Mouse (Mus musculus) small intestine, adult 2 months (tissue): ENCODE measurements at regions not wholly inside any gene's neighbourhood (a gene's known extent, or its start where the extent isn't known, plus 50 kb on each side); places are given as distances from the start of the nearest gene placed in this dataset.

Experiments used
- H3K27ac ChIP-seq: fragments of 200-500 bp; 2 replicates; pipeline ENCODE4 v1.5.1; 2012; ENCODE audit warnings: low read depth, low read length, control low read depth, inconsistent platforms; ENCODE audit not compliant: insufficient read depth
- H3K27me3 ChIP-seq: fragments of 200-500 bp; 2 replicates; pipeline ENCODE4 v1.6.1; 2012; ENCODE audit warnings: mild to moderate bottlenecking, moderate library complexity, low read length, inconsistent platforms; ENCODE audit not compliant: control insufficient read depth, insufficient read depth
- H3K36me3 ChIP-seq: fragments of 200-500 bp; 2 replicates; pipeline ENCODE4 v1.6.1; 2012; ENCODE audit warnings: mild to moderate bottlenecking, low read length, control low read depth, inconsistent platforms; ENCODE audit not compliant: control insufficient read depth, insufficient read depth
- H3K4me1 ChIP-seq: fragments of 200-500 bp; 2 replicates; pipeline ENCODE4 v1.6.1; 2012; ENCODE audit warnings: low read length, inconsistent platforms, mixed read lengths; ENCODE audit not compliant: control insufficient read depth, insufficient read depth, insufficient read length
- H3K4me3 ChIP-seq: fragments of 200-500 bp; 2 replicates; pipeline ENCODE4 v1.5.1; 2012; ENCODE audit warnings: low read depth, mild to moderate bottlenecking, control low read depth, inconsistent platforms, low read length, moderate library complexity
- CTCF ChIP-seq: fragments of 200-500 bp; IDR thresholded peaks from 2 replicates; pipeline ENCODE4 v1.5.1; 2012; ENCODE audit warnings: low read depth, mild to moderate bottlenecking, control low read depth, inconsistent platforms, low read length, moderate library complexity, mixed read lengths; ENCODE audit not compliant: insufficient replicate concordance, insufficient read length; ENCODE audit errors: extremely low read depth
- POLR2A ChIP-seq: fragments of 200-500 bp; IDR thresholded peaks from 2 replicates; pipeline ENCODE4 v1.6.1; 2012; ENCODE audit warnings: low read depth, mild to moderate bottlenecking, control low read depth, inconsistent platforms, low read length, moderate library complexity
- WGBS: fragments of 180-500 bp; shearing (Covaris S2); methylation state at CpG from one replicate; pipeline ENCODE4 v1.1.7; 2018; 5-methylcytosine and 5-hydroxymethylcytosine counted together

DNA sequence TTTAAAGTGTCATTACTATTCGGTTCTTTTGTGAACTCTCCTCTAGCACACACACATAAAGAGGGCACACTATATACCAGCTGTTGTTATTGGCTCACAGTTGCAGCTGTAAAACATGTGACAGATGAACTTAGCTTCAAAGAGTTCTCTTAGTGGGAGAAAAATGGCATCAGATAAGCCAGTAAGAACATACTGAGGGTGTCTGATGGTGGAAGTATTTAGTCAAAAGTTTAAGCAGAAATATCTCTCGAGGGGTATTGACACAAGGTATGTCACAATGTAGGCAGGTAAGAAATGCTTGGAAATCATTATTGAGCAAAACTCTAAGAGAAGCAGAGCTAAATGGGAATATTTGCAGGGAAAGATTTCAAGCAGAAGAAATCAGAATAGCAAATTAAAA, 408.4 kb upstream of the Pik3r1 start:
- 65% methylated on average over 2 of the region's 2 CpGs for WGBS
- Histone ChIP-seq H3K27me3 (no peaks in the 10 kb centered on the region), H3K4me1 (no peaks in the 10 kb centered on the region), H3K4me3 (no peak overlapping the region), H3K27ac (no peak overlapping the region), H3K36me3 (no peaks in the 10 kb centered on the region)
- no peak for TF ChIP-seq POLR2A
- no peak for TF ChIP-seq CTCF

DNA sequence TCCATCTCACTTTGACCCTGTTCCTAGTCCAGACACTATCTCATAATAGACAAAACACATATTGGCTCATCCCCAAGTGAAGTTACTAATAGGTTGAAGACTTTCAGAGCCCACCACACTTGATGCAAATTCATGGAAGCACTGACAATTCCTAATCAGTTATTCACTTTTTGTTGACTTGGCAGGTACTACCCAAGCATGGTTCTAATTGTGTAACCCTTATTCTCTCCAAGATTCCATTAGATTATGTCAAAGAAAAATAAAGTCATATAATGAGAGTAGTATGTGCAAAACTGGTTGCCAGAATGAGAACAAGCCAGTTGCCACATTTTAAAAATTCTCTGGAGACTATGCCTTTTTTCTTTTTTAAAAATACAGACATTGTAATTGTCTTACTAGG, 426.7 kb upstream of the Pik3r1 start:
- Histone ChIP-seq H3K27ac (no peak overlapping the region), H3K4me3 (no peak overlapping the region), H3K4me1 (no peaks in the 10 kb centered on the region), H3K27me3 (no peaks in the 10 kb centered on the region), H3K36me3 (no peaks in the 10 kb centered on the region)
- no peak for TF ChIP-seq POLR2A
- no peak for TF ChIP-seq CTCF

GRCm38 (mm10) chr13:102202301-102202700, 434.3 kb upstream of the Pik3r1 start:
- Histone ChIP-seq H3K27ac (no peak overlapping the region), H3K36me3 (no peaks in the 10 kb centered on the region), H3K4me1 (no peaks in the 10 kb centered on the region), H3K27me3 (no peaks in the 10 kb centered on the region), H3K4me3 (no peak overlapping the region)
- 86% methylated on average over 1 of the region's 1 CpGs for WGBS
- TF ChIP-seq CTCF (no peak), POLR2A (no peak)

DNA sequence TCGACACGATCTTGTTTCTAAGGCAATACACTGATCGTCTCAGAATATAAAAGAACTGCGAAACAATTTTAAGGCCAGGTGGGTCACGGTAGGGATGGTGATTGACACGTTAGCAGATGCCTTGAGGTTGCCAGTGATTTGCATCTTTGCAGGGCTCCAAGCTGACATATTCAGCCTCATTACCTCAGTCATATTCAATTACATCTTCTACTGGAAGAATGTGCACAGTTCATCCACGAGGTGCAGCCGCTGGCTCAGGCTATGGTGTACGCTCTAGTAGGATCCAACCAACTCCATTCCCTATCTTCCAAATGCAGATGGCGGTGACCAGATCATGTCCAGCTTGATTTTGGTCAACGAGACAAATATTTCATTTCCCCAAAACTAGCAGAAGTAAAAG, 450.5 kb upstream of the Pik3r1 start:
- no peaks in the 10 kb centered on the region for H3K27me3 ChIP-seq
- H3K36me3 ChIP-seq, result no peaks in the 10 kb centered on the region
- no peak overlapping the region for H3K27ac ChIP-seq
- 94% methylated on average over 11 of the region's 11 CpGs for WGBS
- no peak overlapping the region for H3K4me3 ChIP-seq
- H3K4me1 ChIP-seq, result no peaks in the 10 kb centered on the region
- no peak for TF ChIP-seq POLR2A
- no peak for TF ChIP-seq CTCF

DNA sequence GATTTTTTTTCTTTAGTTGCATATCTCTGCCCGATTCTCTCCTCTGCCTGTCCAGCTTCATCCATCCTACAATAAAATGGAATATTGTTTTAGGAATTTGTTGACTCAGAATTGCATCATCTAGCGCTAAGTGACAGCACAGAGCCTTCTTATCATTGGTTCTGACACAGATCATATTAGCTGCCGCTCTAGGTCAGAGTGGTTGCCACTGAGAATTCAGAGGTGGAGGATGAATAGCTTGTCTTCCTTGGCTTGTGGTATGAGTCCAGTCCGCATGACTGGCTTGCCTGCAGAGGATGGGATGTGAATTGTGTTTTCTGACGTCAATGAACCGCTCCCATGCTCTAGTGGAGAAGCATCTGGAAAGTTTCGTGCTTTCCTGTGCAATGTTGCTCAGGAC, 462.3 kb upstream of the Cd180 start:
- Histone ChIP-seq H3K27ac (no peak overlapping the region), H3K4me3 (no peak overlapping the region), H3K4me1 (no peaks in the 10 kb centered on the region), H3K27me3 (no peaks in the 10 kb centered on the region), H3K36me3 (no peaks in the 10 kb centered on the region)
- WGBS, result 84% methylated on average over 7 of the region's 7 CpGs
- TF ChIP-seq CTCF (no peak), POLR2A (no peak)

DNA sequence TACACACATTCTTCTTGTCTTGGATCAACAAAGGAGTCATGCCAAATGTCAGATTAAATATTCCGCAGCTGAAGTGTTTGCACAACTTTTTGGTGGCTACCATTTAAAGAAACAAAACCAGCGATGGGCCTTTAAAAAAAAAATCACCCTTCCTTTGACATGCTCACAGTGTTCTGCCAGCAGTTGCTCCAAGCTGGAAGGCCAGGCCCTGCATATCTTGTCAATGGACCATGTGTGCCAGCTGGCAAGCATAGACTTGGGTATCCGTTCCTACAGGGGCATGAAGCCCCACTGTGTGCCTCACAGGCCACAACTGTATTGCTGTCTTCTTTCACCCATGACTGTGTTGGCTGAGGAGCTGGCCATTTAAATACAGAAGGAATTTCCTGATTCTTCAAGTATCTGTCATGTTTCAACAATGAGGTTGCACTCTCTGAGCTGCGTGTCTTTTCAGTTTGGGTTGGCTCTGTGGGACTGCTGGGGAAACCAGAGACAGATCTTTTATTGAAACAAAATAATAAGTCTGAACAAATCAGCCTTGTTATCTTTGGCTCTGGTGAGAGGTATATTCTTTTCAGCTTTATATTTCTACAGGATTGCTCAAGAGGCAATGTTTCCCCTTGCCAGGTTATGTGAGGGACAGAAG, 460.9 kb upstream of the Cd180 start:
- WGBS, result 78% methylated on average over 4 of the region's 4 CpGs
- Histone ChIP-seq H3K36me3 (no peaks in the 10 kb centered on the region), H3K4me1 (no peaks in the 10 kb centered on the region), H3K27me3 (no peaks in the 10 kb centered on the region), H3K4me3 (no peak overlapping the region), H3K27ac (no peak overlapping the region)
- TF ChIP-seq POLR2A, result no peak
- no peak for TF ChIP-seq CTCF

DNA sequence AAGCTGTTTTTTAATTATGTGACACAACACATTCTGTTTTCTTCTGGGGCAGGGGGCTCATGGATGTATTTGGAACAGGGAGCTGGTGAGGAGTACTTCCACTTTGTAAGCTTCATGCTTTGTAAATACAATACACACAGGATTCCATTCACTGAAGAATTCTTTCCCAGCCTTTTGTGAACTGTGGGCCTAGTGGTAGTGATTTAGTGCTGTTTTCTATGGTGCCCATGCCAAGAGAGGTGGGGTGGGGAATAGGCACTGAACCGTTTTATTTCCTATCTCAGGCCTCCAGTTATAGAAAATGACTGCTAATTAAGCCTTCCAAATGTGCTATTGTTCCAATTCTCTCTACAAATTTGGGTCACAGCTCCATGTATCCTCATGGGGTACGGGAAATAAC, 442.5 kb upstream of the Cd180 start:
- no peak overlapping the region for H3K4me3 ChIP-seq
- no peaks in the 10 kb centered on the region for H3K4me1 ChIP-seq
- TF ChIP-seq POLR2A, result no peak
- TF ChIP-seq CTCF, result no peak
- H3K27ac ChIP-seq, result no peak overlapping the region
- H3K27me3 ChIP-seq, result no peaks in the 10 kb centered on the region
- 93% methylated on average over 2 of the region's 2 CpGs for WGBS
- no peaks in the 10 kb centered on the region for H3K36me3 ChIP-seq
